Mouse (Mus musculus) midbrain, embryonic 12.5 days (tissue): ENCODE measurements around the gene Fcgr2b. TPM values are rescaled to one million over a fixed set of nuclear protein-coding genes. Genes with fewer than 3 reads are reported as not detected.
"Not testable (repeated sequence)": the region's sequence is repeated elsewhere in the genome, so short reads cannot be mapped to it uniquely, and the experiment has no call there.

Experiments used
- ATAC-seq: fragments of 200-750 bp; cut with Nextera tagmentation; 2 replicates; pipeline ENCODE4 v1.8.0; 2017; ENCODE audit warnings: low read depth, moderate TSS enrichment, moderate library complexity; ENCODE audit not compliant: low FRiP score
- H3K27ac ChIP-seq: fragments of 300-500 bp; sonication (generic); replicated peaks from 2 replicates; pipeline ENCODE4 v1.5.1; 2016; ENCODE audit warnings: mild to moderate bottlenecking
- H3K27me3 ChIP-seq: fragments of 300-500 bp; sonication (generic); 2 replicates; pipeline ENCODE4 v1.6.1; 2016; ENCODE audit warnings: mild to moderate bottlenecking
- H3K36me3 ChIP-seq: fragments of 300-500 bp; sonication (generic); 2 replicates; pipeline ENCODE4 v1.6.1; 2016
- H3K4me1 ChIP-seq: fragments of 300-500 bp; sonication (generic); 2 replicates; pipeline ENCODE4 v1.6.1; 2016
- H3K4me2 ChIP-seq: fragments of 300-500 bp; sonication (generic); replicated peaks from 2 replicates; pipeline ENCODE4 v1.6.1; 2016; ENCODE audit warnings: mild to moderate bottlenecking, moderate library complexity
- H3K4me3 ChIP-seq: fragments of 300-500 bp; sonication (generic); 2 replicates; pipeline ENCODE4 v1.5.1; 2016; ENCODE audit warnings: mild to moderate bottlenecking
- H3K9ac ChIP-seq: fragments of 300-500 bp; sonication (generic); replicated peaks from 2 replicates; pipeline ENCODE4 v1.6.1; 2016; ENCODE audit warnings: mild to moderate bottlenecking, moderate library complexity
- H3K9me3 ChIP-seq: fragments of 300-500 bp; sonication (generic); 2 replicates; pipeline ENCODE4 v1.6.1; 2016; ENCODE audit warnings: mild to moderate bottlenecking
- WGBS: fragments of 180-500 bp; shearing (Covaris S2); methylation state at CpG from one replicate; pipeline ENCODE4 v1.1.7; 2016; 5-methylcytosine and 5-hydroxymethylcytosine counted together
- polyA plus RNA-seq: library from polyadenylated mRNA; unstranded; fragments of >200 nt; fragmentation: Nextera tagmentation; extraction: Ambion mirVana; gene quantifications from 2 replicates; pipeline ENCODE4 v1.2.1, GENCODE M21; 2016

Fcgr2b gene
- polyA plus RNA-seq, 1 experiment from 2014 or later: 0.27 TPM

GRCm38 (mm10) chr1:170944151-170944550 is 32.2 kb downstream of the Fcgr2b start:
- not testable (repeated sequence) for H3K4me2 ChIP-seq, H3K9ac ChIP-seq, H3K27me3 ChIP-seq, H3K4me3 ChIP-seq, H3K36me3 ChIP-seq, H3K27ac ChIP-seq, ATAC-seq, H3K9me3 ChIP-seq, H3K4me1 ChIP-seq
- WGBS: 97% methylated on average over 9 of the region's 9 CpGs

GRCm38 (mm10) chr1:170939255-170939654 is 37.1 kb downstream of the Fcgr2b start:
- Histone ChIP-seq H3K36me3 (no peaks in the 10 kb centered on the region), H3K4me3 (no peak overlapping the region), H3K9ac (no peak overlapping the region), H3K4me2 (no peak overlapping the region), H3K9me3 (0 out of 2 replicates have a peak, but pooled peaks cover 6% of the 10 kb centered on the region), H3K27ac (no peak overlapping the region), H3K27me3 (no peaks in the 10 kb centered on the region), H3K4me1 (no peaks in the 10 kb centered on the region)
- no peak for ATAC-seq
- WGBS: 91% methylated on average over 12 of the region's 12 CpGs

- H3K27me3 ChIP-seq: no peaks in the 10 kb centered on the region
- no peaks in the 10 kb centered on the region for H3K36me3 ChIP-seq
- H3K4me1 ChIP-seq: no peaks in the 10 kb centered on the region
- 88% methylated on average over 2 of the region's 2 CpGs for WGBS
- ATAC-seq: no peak
- H3K4me2 ChIP-seq: no peak overlapping the region
- H3K9me3 ChIP-seq: no peaks in the 10 kb centered on the region
- no peak overlapping the region for H3K27ac ChIP-seq
- H3K4me3 ChIP-seq: no peak overlapping the region
- H3K9ac ChIP-seq: no peak overlapping the region
These were observed 42.0 kb downstream of the Fcgr2b start for GRCm38 (mm10) chr1:170934383-170934782.

GRCm38 (mm10) chr1:170933940-170934339 is 42.4 kb downstream of the Fcgr2b start:
- Histone ChIP-seq H3K4me3 (no peak overlapping the region), H3K9ac (no peak overlapping the region), H3K9me3 (no peaks in the 10 kb centered on the region), H3K36me3 (no peaks in the 10 kb centered on the region), H3K4me2 (no peak overlapping the region), H3K27ac (no peak overlapping the region), H3K27me3 (no peaks in the 10 kb centered on the region), H3K4me1 (no peaks in the 10 kb centered on the region)
- ATAC-seq: no peak
- 83% methylated on average over 1 of the region's 1 CpGs for WGBS

- no peak overlapping the region for H3K4me2 ChIP-seq
- H3K9ac ChIP-seq: no peak overlapping the region
- H3K36me3 ChIP-seq: no peaks in the 10 kb centered on the region
- no peak overlapping the region for H3K27ac ChIP-seq
- WGBS: 73% methylated on average over 6 of the region's 6 CpGs
- no peaks in the 10 kb centered on the region for H3K27me3 ChIP-seq
- no peaks in the 10 kb centered on the region for H3K9me3 ChIP-seq
- no peaks in the 10 kb centered on the region for H3K4me1 ChIP-seq
- no peak for ATAC-seq
- no peak overlapping the region for H3K4me3 ChIP-seq
These were observed 42.9 kb downstream of the Fcgr2b start for GRCm38 (mm10) chr1:170933386-170933920.

GRCm38 (mm10) chr1:170932043-170932442 is 44.3 kb downstream of the Fcgr2b start:
- H3K9ac ChIP-seq: no peak overlapping the region
- no peaks in the 10 kb centered on the region for H3K27me3 ChIP-seq
- H3K9me3 ChIP-seq: no peaks in the 10 kb centered on the region
- no peaks in the 10 kb centered on the region for H3K36me3 ChIP-seq
- H3K4me3 ChIP-seq: no peak overlapping the region
- H3K4me2 ChIP-seq: no peak overlapping the region
- H3K4me1 ChIP-seq: no peaks in the 10 kb centered on the region
- ATAC-seq: no peak
- no peak overlapping the region for H3K27ac ChIP-seq
- WGBS: 90% methylated on average over 3 of the region's 3 CpGs

- Histone ChIP-seq H3K27ac (no peak overlapping the region), H3K9ac (no peak overlapping the region), H3K36me3 (no peaks in the 10 kb centered on the region), H3K27me3 (no peaks in the 10 kb centered on the region), H3K9me3 (no peaks in the 10 kb centered on the region), H3K4me1 (no peaks in the 10 kb centered on the region), H3K4me3 (no peak overlapping the region), H3K4me2 (no peak overlapping the region)
- ATAC-seq: no peak
- WGBS: 82% methylated on average over 4 of the region's 4 CpGs
These were observed 47.1 kb downstream of the Fcgr2b start for GRCm38 (mm10) chr1:170929245-170929644.

GRCm38 (mm10) chr1:170928467-170928866 is 47.9 kb downstream of the Fcgr2b start:
- H3K4me3 ChIP-seq: no peak overlapping the region
- no peaks in the 10 kb centered on the region for H3K36me3 ChIP-seq
- H3K9ac ChIP-seq: no peak overlapping the region
- no peaks in the 10 kb centered on the region for H3K27me3 ChIP-seq
- H3K4me1 ChIP-seq: no peaks in the 10 kb centered on the region
- no peaks in the 10 kb centered on the region for H3K9me3 ChIP-seq
- no peak overlapping the region for H3K27ac ChIP-seq
- no peak for ATAC-seq
- no peak overlapping the region for H3K4me2 ChIP-seq
- WGBS: 68% methylated on average over 2 of the region's 2 CpGs

- no peaks in the 10 kb centered on the region for H3K4me1 ChIP-seq
- H3K27me3 ChIP-seq: no peaks in the 10 kb centered on the region
- H3K9me3 ChIP-seq: no peaks in the 10 kb centered on the region
- no peak for ATAC-seq
- no peak within 1 kb of the TSS for H3K4me2 ChIP-seq
- WGBS: 82% methylated on average over 3 of the region's 3 CpGs
- no peaks in the 10 kb centered on the region for H3K36me3 ChIP-seq
- H3K27ac ChIP-seq: no peak within 1 kb of the TSS
- H3K9ac ChIP-seq: no peak within 1 kb of the TSS
- no peak within 1 kb of the TSS for H3K4me3 ChIP-seq
These were observed 49.0 kb downstream of the Fcgr2b start, which contains the start of gene Fcrla for GRCm38 (mm10) chr1:170927378-170927777. Fcrla (minus strand) TSS chr1:170927583.

- no peak for ATAC-seq
- 69% methylated on average over 6 of the region's 6 CpGs for WGBS
- H3K9me3 ChIP-seq: no peaks in the 10 kb centered on the region
- no peaks in the 10 kb centered on the region for H3K36me3 ChIP-seq
- H3K4me3 ChIP-seq: no peak overlapping the region
- H3K4me2 ChIP-seq: no peak overlapping the region
- no peak overlapping the region for H3K27ac ChIP-seq
- no peak overlapping the region for H3K9ac ChIP-seq
- H3K4me1 ChIP-seq: no peaks in the 10 kb centered on the region
- H3K27me3 ChIP-seq: no peaks in the 10 kb centered on the region
These were observed 49.4 kb downstream of the Fcgr2b start for GRCm38 (mm10) chr1:170926941-170927340.

- Histone ChIP-seq H3K27me3 (no peaks in the 10 kb centered on the region), H3K4me1 (no peaks in the 10 kb centered on the region), H3K4me3 (no peak overlapping the region), H3K9me3 (no peaks in the 10 kb centered on the region), H3K36me3 (no peaks in the 10 kb centered on the region), H3K9ac (no peak overlapping the region), H3K27ac (no peak overlapping the region), H3K4me2 (no peak overlapping the region)
- 85% methylated on average over 6 of the region's 6 CpGs for WGBS
- ATAC-seq: no peak
These were observed 51.9 kb downstream of the Fcgr2b start for GRCm38 (mm10) chr1:170924485-170924884.

- Histone ChIP-seq H3K27me3 (no peaks in the 10 kb centered on the region), H3K9me3 (no peaks in the 10 kb centered on the region), H3K9ac (no peak overlapping the region), H3K36me3 (no peaks in the 10 kb centered on the region), H3K4me2 (no peak overlapping the region), H3K4me1 (no peaks in the 10 kb centered on the region), H3K4me3 (no peak overlapping the region), H3K27ac (no peak overlapping the region)
- ATAC-seq: no peak
- 88% methylated on average over 8 of the region's 8 CpGs for WGBS
These were observed 57.0 kb downstream of the Fcgr2b start for GRCm38 (mm10) chr1:170919308-170919707.

GRCm38 (mm10) chr1:170915657-170916056 is 60.7 kb downstream of the Fcgr2b start:
- Histone ChIP-seq H3K9ac (no peak overlapping the region), H3K4me1 (no peaks in the 10 kb centered on the region), H3K36me3 (no peaks in the 10 kb centered on the region), H3K27ac (no peak overlapping the region), H3K9me3 (no peaks in the 10 kb centered on the region), H3K4me3 (no peak overlapping the region), H3K27me3 (no peaks in the 10 kb centered on the region), H3K4me2 (no peak overlapping the region)
- no peak for ATAC-seq
- WGBS: 86% methylated on average over 5 of the region's 5 CpGs
